Mouse (Mus musculus) midbrain, embryonic 10.5 days (tissue): ENCODE measurements at regions not wholly inside any gene's neighbourhood (a gene's known extent, or its start where the extent isn't known, plus 50 kb on each side); places are given as distances from the start of the nearest gene placed in this dataset. TPM values are rescaled to one million over a fixed set of nuclear protein-coding genes. Genes with fewer than 3 reads are reported as not detected.
A peak's percentile ranks its signal among the peaks of the same experiment; 100 is the strongest.

ENCODE experiments used
- DNase-seq: peaks from one replicate; pipeline ENCODE4 v3.0.0-alpha.2; 2017; ENCODE audit warnings: low spot score
- H3K27ac ChIP-seq: fragments of 300-500 bp; sonication (generic); replicated peaks from 2 replicates; pipeline ENCODE4 v1.5.1; 2016; ENCODE audit warnings: mild to moderate bottlenecking
- H3K27me3 ChIP-seq: fragments of 300-500 bp; sonication (generic); 2 replicates; pipeline ENCODE4 v1.6.1; 2016; ENCODE audit warnings: low read depth, mild to moderate bottlenecking; ENCODE audit not compliant: poor library complexity, severe bottlenecking
- H3K36me3 ChIP-seq: fragments of 300-500 bp; sonication (generic); 2 replicates; pipeline ENCODE4 v1.6.1; 2016; ENCODE audit warnings: mild to moderate bottlenecking, moderate library complexity
- H3K4me1 ChIP-seq: fragments of 300-500 bp; sonication (generic); 2 replicates; pipeline ENCODE4 v1.6.1; 2016
- H3K4me3 ChIP-seq: fragments of 300-500 bp; sonication (generic); 2 replicates; pipeline ENCODE4 v1.5.1; 2016; ENCODE audit warnings: mild to moderate bottlenecking, moderate library complexity
- H3K9me3 ChIP-seq: fragments of 300-500 bp; sonication (generic); replicated peaks from 2 replicates; pipeline ENCODE4 v1.6.1; 2016; ENCODE audit warnings: mild to moderate bottlenecking
- WGBS: fragments of 180-500 bp; shearing (Covaris S2); methylation state at CpG from one replicate; pipeline ENCODE4 v1.1.7; 2016; 5-methylcytosine and 5-hydroxymethylcytosine counted together
- microRNA counts: library from miRNA; unstranded; fragments of <30 nt; microRNA quantifications from one replicate; lab custom pipeline; 2017
- microRNA-seq: library from miRNA; unstranded; fragments of <30 nt; microRNA quantifications from one replicate; pipeline ENCODE4, GENCODE M21; 2017

DNA sequence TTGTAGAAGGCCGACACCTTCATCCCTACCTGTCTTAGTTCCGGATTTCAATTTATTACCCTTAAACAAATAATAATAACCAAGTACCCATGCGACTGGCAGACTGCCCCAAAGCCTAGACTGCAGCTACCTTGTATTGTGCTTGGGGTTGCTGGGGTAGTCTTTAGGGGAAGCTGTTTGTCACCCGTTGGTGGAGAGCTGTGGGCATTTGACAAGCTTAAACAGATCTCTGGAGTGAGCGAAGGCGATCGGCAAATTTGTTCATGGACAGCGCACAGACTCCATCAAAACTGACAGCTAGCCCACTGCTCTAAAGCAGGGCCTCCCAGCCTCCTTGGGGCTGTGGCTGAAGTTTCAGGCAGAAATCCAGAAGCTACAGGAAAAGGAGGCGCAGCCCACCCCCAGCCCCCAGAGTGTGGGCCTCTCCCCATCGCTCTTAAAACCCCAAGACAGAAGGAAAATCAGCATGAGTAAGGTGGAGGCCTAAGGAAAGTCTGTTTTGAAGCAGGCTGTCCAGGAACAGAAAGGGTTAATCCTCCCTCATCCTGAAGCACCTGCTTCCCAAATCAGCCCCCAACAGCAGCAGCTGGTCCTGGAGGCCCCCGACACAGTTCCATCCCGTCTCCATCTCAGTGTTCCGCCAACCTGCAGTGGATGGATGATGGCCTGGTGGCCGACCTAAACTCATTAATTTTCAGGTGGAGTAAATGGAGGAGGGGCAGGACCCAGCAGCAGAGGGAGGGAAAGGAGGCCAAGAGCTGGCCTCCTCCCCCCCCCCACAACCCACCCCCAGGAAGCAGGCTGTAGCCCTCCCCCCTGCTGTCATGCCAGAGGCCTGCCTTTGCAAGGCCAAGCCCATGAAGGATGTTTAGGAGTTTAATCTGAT, 487.2 kb downstream of the Prss52 start:
- DNase-seq = peak; percentile 28
- Histone ChIP-seq H3K9me3 (no peaks in the 10 kb centered on the region), H3K4me3 (peak overlapping the region; percentile 69), H3K4me1 (peaks cover 94% of the 10 kb centered on the region), H3K27me3 (peaks cover 99% of the 10 kb centered on the region), H3K36me3 (peaks cover 3% of the 10 kb centered on the region; the same call in 1 of the 2 replicates), H3K27ac (peak overlapping the region; percentile 92)
- WGBS = 4% methylated on average over 14 of the region's 14 CpGs

DNA sequence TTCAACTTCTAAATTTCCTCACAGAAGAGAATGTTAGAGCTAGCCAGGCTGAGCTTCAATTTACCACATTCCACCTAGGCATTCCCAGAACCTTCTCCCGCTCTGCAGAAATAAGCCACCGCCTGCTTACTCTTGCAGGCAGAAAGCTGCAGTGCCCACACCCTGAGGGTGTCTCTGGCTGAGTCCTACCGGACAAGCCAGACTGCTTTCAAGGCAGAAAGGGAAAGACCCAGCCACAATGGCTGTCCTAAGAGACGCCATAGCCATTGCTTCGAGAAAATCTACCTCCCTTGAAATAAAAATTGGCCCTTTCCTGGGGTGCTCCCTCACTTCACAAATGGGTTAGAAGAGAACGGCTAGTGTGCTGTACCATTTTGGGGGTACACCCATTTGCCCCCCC, 488.1 kb downstream of the Prss52 start:
- H3K27ac ChIP-seq = peak overlapping the region; percentile 92
- H3K4me1 ChIP-seq = peaks cover 88% of the 10 kb centered on the region
- peaks cover 3% of the 10 kb centered on the region; the same call in 1 of the 2 replicates for H3K36me3 ChIP-seq
- H3K9me3 ChIP-seq = no peaks in the 10 kb centered on the region
- peak overlapping the region; percentile 69 for H3K4me3 ChIP-seq
- no peak for DNase-seq
- WGBS = 49% methylated on average over 6 of the region's 6 CpGs
- peaks cover 93% of the 10 kb centered on the region for H3K27me3 ChIP-seq

DNA sequence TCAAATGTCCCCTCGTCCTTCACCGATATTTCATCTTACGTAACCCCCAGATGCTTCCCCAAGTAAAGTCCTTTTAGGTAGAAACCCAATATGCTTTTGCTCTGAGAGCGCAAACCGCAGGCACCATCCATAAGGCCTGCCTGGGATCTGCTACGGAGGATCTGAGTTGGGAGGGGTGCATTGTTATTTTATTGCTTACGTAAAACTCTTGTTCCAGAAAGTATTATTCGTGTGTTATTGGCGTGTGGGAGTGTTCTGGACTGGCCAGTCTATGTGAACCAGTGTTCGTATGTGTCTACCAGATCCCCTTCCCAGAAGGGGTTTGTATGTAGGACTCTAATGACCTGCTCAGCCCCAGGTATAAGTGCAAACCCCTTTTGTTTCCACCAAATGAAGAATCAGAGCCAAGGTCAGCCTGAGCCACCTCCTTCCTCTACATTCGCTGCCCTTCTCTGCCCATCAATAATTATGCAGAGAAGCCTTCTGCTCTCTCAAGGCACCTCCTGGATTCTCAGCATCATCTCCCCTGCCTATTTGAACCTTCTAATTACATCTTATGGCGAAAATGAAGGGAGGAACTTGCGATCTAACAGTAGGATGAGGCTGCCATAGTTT, 488.7 kb downstream of the Prss52 start:
- Histone ChIP-seq H3K4me1 (peaks cover 88% of the 10 kb centered on the region), H3K4me3 (peak overlapping the region; percentile 69), H3K27ac (peak overlapping the region; percentile 92; the same call in 1 of the 2 replicates), H3K27me3 (peaks cover 93% of the 10 kb centered on the region), H3K9me3 (no peaks in the 10 kb centered on the region), H3K36me3 (peaks cover 3% of the 10 kb centered on the region; the same call in 1 of the 2 replicates)
- WGBS = 78% methylated on average over 13 of the region's 13 CpGs
- no peak for DNase-seq

DNA sequence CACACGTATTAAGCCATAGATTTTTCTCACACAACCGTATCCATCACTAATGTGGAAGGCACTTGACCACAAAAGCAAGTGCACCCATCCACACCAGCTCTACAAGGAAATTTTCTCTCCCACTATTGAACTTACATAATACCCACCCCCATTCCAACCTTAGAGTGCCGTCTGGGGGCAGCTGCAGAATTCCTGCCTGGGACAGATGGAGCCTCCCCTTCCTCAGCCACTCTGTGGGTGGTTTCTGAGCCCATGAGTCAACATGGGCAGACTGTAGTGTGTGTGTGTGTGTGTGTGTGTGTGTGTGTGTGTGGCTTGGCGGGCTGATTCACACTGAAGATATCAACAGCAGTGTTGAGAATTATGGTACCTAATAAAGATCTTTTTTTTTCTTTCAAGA, 489.5 kb downstream of the Prss52 start:
- 45% methylated on average over 4 of the region's 4 CpGs for WGBS
- Histone ChIP-seq H3K4me1 (peaks cover 85% of the 10 kb centered on the region), H3K4me3 (peak overlapping the region; percentile 69), H3K9me3 (no peaks in the 10 kb centered on the region), H3K36me3 (peaks cover 3% of the 10 kb centered on the region; the same call in 1 of the 2 replicates), H3K27ac (peak overlapping the region; percentile 92; the same call in 1 of the 2 replicates), H3K27me3 (peaks cover 93% of the 10 kb centered on the region)
- DNase-seq = no peak

DNA sequence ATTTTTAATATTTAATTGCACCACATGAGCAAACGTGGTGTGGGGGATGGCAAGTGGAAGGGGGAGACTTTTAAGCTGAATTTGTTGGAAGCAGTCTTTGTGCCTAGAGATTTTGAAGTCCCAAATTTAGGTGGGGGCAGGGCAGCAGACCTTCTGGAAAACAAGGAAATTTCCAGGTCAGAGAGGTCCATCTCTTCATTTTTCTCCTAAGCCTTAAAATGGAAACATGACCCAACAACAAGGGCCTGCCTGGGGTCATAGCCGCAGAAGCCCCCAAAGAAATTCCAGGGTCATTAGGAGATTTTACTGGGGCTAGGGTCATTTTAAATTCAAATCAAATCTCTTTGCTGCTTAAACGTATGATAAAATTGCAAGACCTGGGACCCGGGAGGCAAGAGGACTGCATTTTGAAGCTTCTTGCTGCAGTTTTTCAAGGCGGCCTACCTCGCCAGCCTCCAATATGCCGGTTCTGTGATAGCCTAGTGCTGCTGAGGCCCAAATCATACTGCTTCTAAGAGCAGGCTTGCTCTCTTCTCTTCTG, 490.0 kb downstream of the Prss52 start:
- peaks cover 79% of the 10 kb centered on the region for H3K4me1 ChIP-seq
- H3K27ac ChIP-seq = peak overlapping the region; percentile 92; the same call in 1 of the 2 replicates
- H3K9me3 ChIP-seq = no peaks in the 10 kb centered on the region
- H3K36me3 ChIP-seq = peaks cover 3% of the 10 kb centered on the region; the same call in 1 of the 2 replicates
- 53% methylated on average over 7 of the region's 7 CpGs for WGBS
- peaks cover 89% of the 10 kb centered on the region for H3K27me3 ChIP-seq
- DNase-seq = no peak
- peak overlapping the region; percentile 69; the same call in 1 of the 2 replicates for H3K4me3 ChIP-seq

DNA sequence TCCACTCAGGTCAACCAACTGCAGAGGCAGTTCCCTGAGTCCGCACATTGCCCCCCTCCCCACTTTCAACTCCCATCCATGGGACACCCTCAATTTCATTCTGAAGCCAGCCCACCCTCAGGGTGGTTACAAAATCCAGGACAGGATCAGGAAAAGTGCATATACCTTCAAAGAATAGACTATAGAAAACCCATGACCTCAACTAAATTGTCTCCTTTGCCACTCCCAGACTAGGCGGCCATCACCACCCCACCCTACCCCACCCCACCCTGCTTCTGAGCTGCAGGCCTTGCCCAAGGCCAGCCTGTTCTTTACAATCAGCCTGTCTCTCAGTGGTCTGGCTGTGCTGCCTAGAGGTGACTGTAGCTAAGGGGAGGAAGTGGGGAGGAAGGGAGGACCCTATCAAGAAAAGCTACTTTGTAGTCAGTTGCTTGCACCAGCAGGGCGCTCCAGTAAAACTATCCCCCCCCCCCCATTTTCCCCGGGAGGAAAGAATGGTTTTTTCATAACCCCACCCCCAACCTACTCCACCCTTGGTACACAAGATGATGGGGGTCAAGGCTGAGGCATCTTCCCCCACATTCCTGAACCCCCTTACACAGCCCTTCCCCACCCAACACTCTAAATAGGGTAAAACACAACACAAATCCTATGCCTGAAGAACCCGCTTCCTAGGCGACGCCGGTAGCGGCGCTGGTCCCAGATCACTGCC, 490.9 kb downstream of the Prss52 start:
- WGBS = 31% methylated on average over 10 of the region's 10 CpGs
- Histone ChIP-seq H3K4me3 (no peak overlapping the region), H3K4me1 (peaks cover 78% of the 10 kb centered on the region), H3K27me3 (peaks cover 81% of the 10 kb centered on the region), H3K27ac (peak overlapping the region; percentile 35; the same call in 1 of the 2 replicates), H3K36me3 (peaks cover 3% of the 10 kb centered on the region; the same call in 1 of the 2 replicates), H3K9me3 (no peaks in the 10 kb centered on the region)
- no peak for DNase-seq

DNA sequence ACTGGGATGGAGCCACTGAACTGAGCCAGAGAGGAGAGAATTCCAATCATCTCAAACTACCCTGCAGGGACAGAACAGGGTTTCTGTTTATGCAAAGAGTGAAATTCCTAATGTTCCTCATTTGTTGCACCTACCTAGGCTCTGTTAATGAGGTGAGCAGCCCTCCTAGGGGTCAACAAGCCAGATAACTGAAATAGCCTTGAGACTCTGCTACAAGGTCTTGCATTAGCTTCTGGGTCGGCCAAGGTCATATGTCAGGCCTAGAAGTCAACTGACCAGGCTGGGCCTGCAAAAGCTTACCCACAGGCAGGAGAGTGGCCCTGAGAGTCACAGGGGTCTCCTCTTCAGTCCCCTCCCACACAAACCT, 491.4 kb downstream of the Prss52 start:
- Histone ChIP-seq H3K4me1 (peaks cover 74% of the 10 kb centered on the region), H3K27me3 (peaks cover 75% of the 10 kb centered on the region), H3K9me3 (no peaks in the 10 kb centered on the region), H3K36me3 (peaks cover 3% of the 10 kb centered on the region; the same call in 1 of the 2 replicates), H3K27ac (no peak overlapping the region; the same call in 1 of the 2 replicates), H3K4me3 (no peak overlapping the region)
- no peak for DNase-seq
- 62% methylated on average over 1 of the region's 1 CpGs for WGBS

DNA sequence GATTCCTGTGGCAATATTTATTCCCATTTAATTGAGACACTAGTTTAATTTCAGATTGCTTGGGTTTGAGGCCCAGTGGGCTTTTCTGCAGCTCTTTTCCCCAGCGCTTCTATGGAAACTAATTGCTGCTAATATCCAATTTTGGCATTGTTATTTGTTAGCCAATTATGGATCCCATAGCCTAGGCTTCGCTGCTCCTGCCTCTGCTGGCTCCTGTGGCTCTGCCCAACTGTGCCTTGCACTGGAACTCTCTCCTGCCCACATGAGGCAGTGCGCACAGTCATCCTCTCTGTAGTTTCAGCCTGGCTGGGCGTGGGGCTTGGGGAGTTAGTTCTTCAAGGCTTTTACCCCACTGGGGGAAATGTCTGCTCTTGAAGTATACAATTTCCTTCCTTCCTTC, 491.8 kb downstream of the Prss52 start:
- no peak overlapping the region for H3K4me3 ChIP-seq
- 84% methylated on average over 4 of the region's 4 CpGs for WGBS
- peaks cover under 1% of the 10 kb centered on the region; the same call in 1 of the 2 replicates for H3K36me3 ChIP-seq
- peaks cover 71% of the 10 kb centered on the region for H3K27me3 ChIP-seq
- peaks cover 70% of the 10 kb centered on the region for H3K4me1 ChIP-seq
- no peak for DNase-seq
- no peak overlapping the region for H3K27ac ChIP-seq
- no peaks in the 10 kb centered on the region for H3K9me3 ChIP-seq

DNA sequence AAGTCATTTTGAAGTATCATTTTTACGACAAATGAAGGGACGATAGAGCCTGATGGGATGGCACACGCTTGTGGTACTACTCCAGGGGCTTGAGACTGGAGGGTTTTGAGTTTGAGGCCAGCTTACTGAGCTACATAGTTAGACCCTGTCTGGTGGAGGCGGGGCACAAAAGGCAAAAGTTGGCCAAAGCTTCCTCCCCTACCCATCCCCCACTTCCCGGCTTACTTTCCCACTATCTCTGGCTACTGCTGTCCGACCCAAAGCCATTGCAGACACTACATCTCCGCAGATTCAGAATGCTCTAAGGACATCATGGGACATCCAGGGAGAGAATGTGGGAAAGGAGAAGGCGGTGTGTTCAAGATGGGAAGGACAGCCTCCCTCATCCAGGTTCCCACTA, 493.1 kb downstream of the Prss52 start:
- WGBS = 67% methylated on average over 8 of the region's 8 CpGs
- peaks cover 58% of the 10 kb centered on the region for H3K27me3 ChIP-seq
- DNase-seq = no peak
- no peaks in the 10 kb centered on the region for H3K9me3 ChIP-seq
- no peaks in the 10 kb centered on the region for H3K36me3 ChIP-seq
- H3K27ac ChIP-seq = peak overlapping the region; percentile 49; the same call in 1 of the 2 replicates
- H3K4me3 ChIP-seq = no peak overlapping the region
- H3K4me1 ChIP-seq = peaks cover 57% of the 10 kb centered on the region

MicroRNAs in the stretch of these regions (microRNA counts, 519-probe panel; counts per million panel counts)
- microRNA mmu-miR-124 (lab: Ali Mortazavi, UCI) = 8,055 counts per million, percentile 85 among the panel's probes with 10 or more counts

Small RNA genes lying in the stretch of these regions (microRNA-seq; reads per million reads assigned to microRNA genes)
- gene Mir124a-1 (not detected), gene Mir3078 (11.4 reads per million, percentile 23 among the genes with 10 or more reads in this experiment)
